Mouse (Mus musculus): ENCODE data around the gene Gga1.

Gga1 gene

GRCm38 (mm10) chr15:78875537-78875936 lies 1.5 kb upstream of the Gga1 start:
- no peak for DNase-seq (ENCODE audit: low read depth)

DNA sequence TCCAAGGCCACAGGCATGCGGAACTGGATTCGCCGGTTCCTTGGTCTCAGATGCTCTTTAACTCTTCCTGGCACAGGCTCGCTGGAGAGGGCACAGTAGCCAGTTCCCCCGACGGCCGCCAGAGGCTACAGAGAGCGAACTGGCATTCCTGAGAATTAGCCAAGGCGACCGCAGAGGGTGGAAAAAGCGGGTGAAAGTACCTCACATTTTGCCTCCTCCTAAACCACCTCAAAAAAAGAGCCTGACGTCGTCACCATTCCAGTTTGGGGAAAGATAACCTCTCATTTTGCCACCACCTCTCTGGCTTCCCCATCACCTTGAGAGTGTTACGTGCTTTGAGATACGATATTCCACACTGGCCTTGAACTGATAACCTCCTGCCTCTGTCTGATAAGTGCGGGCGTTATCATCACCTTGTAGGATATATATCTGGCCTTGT lies 713 bp upstream of the Gga1 start:
- DNase-seq (ENCODE audit: low read depth): peak; percentile 73

DNA sequence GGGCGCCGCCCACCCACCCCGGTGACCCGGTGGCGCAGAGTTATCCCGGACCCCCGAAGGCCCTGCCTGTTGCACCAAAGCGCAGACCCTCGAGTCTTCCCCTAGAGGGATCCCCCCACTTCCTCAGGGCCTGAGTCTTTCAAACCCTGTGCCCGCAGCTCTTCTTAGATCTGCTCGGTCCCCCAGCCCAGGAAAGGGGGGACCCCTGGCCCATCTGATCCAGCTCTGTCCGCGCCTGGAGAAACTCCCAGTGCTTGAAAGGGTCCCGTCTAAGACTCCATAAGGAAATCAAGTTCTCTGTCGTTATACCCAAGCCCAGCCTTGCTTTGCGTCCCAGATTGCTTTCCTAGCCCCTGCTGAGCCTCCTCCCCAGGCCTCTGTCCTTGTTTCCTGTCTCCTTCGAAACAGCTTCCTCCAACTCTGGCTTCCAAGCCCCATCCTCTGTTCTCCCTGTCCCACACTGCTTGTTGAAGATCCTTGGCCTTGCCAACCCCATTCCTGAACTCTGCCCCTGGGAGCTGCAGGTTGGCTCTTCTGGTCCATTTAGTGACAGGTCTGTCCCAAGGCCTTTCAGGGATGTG lies 910 bp downstream of the Gga1 start:
- peak; percentile 45 for DNase-seq (ENCODE audit: low read depth)

GRCm38 (mm10) chr15:78878792-78879516 lies 2.0 kb downstream of the Gga1 start:
- peak; percentile 58 for DNase-seq (ENCODE audit: low read depth)

DNA sequence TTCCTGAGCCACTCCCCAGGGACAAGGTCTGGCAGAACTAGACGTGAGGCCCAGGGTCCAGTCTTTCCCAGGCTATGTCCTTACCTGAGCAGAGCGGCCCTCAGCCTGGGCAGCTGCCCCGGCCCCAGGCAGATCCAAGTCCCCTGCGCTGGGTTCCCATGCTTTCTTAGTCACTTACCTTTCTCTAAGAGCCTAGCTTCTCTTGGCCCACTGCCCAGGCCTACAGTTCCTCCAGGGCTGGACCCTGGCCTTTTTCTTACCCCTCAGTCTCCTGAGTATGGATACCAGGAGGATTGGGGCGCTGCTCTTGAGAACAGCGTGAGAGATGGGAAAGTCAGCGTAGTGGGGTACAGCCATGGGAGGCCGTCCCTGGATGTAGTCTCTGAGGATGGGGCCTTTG lies 3.4 kb downstream of the Gga1 start:
- DNase-seq (ENCODE audit: low read depth): no peak

GRCm38 (mm10) chr15:78881828-78882227 lies 4.8 kb downstream of the Gga1 start:
- peak; percentile 35 for DNase-seq (ENCODE audit: low read depth)

DNA sequence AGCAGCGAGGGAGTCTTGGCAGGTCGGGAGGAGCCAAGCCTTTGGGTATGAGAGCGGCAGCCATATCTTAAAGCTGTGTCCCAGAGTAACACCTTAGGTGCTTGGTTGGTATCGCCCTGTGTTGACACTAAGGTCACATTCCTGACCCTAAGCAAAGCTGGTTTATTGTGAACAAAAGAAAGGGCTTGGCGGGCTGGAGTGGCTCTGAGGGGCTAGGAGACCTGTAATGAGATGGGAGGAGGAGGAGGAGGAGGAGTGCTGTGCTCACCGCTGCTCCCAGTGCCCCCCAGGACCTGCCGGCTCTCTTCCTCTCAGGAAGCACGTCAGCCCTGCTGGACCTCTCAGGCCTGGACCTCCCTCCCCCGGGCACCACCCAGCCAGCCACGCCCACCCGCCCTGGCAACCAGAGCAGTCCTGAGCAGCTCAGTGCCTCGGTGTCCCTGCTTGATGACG lies 12.4 kb downstream of the Gga1 start:
- no peak for DNase-seq (ENCODE audit: low read depth)

DNA sequence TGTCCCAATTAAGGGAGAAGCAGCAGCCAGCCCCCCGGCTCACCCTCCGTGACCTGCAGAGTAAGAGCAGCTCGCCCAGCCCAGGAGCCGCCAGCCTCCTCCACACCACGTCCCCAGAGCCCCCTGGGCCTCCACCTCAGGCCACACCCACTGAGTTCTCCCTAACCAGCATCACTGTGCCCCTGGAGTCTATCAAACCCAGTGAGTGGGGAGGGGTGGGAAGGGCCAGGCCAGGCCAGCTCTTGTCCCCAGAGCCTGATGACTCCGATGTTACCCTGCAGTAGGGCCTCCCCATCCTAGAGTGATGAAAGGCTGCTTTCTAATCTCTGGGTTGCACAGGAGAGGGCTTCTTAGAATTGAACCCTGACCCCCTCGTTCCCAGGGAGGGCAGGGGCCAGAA lies 15.4 kb downstream of the Gga1 start:
- DNase-seq (ENCODE audit: low read depth): no peak

DNA sequence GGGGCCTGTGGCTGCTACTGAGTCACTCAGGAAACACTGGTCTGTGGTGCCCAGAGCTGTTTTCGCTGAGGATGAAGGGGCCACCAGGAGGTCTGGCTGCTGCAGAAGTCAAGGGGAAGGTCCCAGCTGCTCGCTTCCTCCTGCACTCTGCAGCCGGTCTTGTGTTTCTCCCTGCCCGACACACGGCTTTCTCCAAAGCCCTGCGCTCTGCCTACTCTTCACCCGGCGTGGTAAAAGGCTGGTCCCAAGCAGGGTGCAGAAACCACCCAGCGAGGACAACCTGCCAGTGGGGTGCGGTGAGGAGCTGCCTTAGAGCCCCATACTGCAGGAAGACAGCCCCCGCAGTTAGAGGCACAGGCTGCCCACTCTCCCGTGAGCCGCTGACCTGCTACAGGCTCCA lies 17.7 kb downstream of the Gga1 start:
- DNase-seq (ENCODE audit: low read depth): peak; percentile 54

DNA sequence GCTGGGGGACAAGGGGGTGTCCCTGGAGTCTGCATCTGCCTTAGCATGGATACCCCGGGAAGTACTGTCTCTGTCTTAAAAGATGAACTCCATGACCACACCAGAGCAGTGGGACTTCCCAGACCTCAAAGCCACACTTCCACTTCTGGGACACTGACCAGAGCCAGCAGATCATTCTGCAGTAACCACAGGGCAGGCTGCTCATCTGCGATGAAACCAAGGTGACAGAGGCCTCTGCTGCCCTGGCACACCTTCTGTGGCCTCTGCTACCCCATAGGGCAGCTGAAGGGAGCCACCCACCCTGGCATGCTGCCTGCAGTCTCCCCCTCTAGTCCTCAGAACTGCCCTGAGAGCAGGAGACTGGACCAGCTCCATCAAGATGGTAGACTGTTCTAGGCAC lies 18.8 kb downstream of the Gga1 start:
- DNase-seq (ENCODE audit: low read depth): no peak

DNA sequence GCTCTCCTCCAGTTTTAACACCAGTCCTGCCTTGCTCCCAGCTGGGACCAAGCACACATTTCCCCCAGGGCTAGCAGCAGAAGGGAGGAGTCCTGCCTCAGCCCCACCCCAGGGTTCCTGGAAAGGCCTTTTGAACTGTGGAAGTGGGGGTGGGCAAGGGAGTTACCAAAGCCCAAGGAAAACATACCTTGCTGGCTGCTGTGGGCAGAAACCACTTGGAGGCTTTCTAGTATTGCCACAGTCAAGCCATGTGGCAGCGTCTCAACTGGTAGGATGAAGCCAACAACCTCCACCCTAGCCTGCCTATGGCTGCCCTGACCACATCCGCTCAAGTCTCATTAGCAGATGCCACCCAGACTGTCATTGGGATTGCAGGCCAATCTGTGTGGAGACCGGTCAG lies 19.2 kb downstream of the Gga1 start:
- DNase-seq (ENCODE audit: low read depth): peak; percentile 65

GRCm38 (mm10) chr15:78897488-78897887 lies 20.5 kb downstream of the Gga1 start:
- no peak for DNase-seq (ENCODE audit: low read depth)

- peak; percentile 75 for DNase-seq (ENCODE audit: low read depth)
Observed at GRCm38 (mm10) chr15:78898507-78899001, 21.6 kb downstream of the Gga1 start.

GRCm38 (mm10) chr15:78899409-78899739 lies 22.4 kb downstream of the Gga1 start, which contains the start of gene Gm49510:
Gene Gm49510 (plus strand): TSS chr15:78899667.
- DNase-seq (ENCODE audit: low read depth): no peak

DNA sequence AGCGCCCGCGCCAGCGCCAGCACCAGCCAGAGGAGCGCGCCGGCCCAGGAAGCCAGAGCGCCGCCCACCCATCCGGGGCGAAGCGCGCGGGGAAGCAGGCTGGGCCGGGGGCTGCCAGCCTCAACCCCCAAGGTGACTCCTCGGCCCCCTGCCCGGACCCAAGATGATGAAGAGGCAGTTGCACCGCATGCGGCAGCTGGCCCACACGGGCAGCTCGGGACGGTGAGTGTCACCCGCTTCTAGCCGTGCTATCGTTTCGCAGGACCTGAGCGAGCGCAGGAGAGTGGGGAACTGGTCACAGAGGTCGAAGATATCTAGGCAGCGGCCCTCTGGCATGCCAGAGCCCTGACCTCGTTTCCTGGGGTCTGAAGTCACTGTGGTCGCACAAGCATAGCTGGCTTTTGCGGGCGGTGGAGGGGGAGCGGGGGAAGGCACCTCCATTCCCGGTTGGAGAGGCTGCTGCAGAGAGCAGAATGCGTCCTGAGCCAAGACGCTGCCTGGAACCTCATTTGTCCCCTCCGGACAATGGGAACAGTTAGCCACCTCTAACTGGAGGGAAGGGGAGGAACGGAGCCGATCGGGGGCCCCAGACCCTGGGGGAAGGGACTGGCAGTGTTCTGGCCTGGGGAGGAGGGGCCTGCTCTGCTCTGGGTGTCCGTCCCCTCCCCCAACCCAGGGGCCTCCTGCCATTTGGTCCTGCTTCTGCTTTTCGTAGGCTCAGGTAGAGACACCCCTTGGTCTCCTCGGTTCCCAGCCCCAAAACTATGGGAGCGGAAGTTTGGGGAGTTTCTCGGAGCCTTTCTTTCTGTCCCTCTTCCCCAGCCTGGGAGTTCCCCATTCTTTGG lies 23.0 kb downstream of the Gga1 start, which contains the start of gene Sh3bp1:
TSS of gene Sh3bp1 (plus strand) at position 29 of the 845 bp plus-strand sequence.
- peak; percentile 80 for DNase-seq (ENCODE audit: low read depth)

DNA sequence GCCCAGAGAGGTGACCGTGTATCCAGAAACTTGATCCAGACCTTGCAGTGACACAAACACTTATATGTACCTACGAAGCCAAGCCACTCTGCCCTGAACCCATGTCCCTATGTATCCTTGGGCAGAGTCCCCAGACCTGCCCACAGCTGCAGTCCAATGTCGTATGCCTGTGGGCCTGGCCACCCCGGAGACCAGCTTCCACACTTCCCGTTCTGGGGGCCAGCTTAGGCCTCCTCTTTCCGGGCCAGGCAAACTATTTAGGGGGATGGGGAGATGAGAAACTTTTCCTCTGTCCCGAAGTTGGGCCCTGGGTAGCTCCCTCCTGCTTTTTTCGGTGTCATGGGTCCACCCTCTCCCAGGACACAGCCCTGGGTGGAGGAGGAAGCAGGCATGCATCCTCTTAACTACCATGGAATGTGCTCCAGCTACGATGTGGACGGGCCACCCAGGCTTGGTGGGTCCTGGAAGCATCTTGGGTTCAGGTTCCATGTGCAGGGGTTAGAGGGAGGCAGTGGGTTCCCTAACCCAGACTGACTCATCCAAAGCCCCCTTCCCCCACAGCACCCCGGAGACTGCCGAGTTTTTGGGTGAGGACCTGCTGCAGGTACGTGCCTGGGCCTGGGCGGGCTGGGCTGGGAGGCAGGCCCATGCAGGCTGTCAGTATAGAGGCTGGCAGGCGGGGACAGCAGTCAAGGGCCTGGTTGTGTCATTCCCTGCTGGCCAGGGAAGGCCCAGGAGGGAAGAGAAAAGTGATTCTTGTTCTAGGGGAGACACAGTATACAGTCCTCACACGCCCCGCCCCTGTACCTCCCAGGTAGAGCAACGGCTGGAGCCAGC lies 23.8 kb downstream of the Gga1 start:
- peak; percentile 31 for DNase-seq (ENCODE audit: low read depth)

DNA sequence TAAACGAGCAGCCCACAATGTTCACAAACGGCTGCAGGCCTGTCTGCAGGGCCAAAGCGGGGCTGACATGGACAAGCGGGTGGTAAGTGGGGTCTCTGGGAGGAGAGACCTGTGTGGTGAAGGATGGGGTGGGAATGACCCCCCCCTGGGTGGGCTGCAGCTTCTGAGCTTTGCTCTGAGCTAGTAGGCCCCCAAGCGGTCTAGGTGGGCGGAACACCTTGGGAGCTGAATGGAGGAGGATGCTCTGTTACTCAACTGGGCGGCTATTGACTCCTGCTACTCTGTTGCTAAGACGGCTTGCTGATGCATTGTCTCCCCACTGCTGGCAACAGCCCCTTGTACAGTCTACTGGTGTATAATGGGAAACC lies 24.4 kb downstream of the Gga1 start:
- DNase-seq (ENCODE audit: low read depth): peak; percentile 47

GRCm38 (mm10) chr15:78903243-78903642 lies 26.3 kb downstream of the Gga1 start:
- peak; percentile 92 for DNase-seq (ENCODE audit: low read depth)

DNA sequence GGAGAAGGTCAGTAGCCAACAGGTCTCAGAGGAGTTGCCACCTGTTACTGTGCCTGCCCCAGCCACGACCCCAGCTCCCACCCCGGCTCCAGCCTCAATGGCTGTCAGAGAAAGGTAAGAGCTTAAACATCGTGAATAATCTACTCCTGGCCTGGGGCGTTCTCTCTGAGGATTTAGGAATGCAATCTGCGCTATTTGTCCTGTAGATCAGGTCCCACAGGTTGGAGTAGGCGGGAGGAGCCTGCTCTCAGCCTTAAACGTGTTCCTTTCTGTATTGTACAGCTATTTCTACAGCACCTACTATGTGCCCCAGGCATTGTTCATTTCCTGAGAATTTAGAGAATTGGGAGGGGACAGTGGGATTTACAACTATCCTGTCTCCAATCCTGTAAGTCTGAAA lies 31.4 kb downstream of the Gga1 start:
- no peak for DNase-seq (ENCODE audit: low read depth)

DNA sequence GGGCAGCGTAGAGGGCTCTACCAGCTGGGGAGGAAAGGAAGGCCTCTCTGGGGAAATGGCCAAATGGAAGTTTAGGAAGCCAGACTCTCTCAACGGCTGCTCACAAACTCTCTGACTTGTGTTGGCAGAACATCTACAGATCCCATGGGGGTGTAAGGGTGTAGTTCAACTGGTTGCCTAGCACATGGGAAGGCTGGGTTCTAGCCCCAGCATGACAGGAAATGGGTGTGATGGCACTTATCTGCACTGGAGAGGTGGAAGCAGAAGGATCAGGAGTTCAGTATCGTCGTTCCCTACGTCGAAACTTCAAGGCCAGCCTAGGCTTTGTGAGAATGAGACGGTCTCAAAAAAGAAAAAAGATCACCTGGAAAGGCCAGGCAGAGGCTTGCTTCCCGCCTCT lies 32.0 kb downstream of the Gga1 start:
- DNase-seq (ENCODE audit: low read depth): no peak

- peak; percentile 68 for DNase-seq (ENCODE audit: low read depth)
Observed at GRCm38 (mm10) chr15:78912040-78912439, 35.0 kb downstream of the Gga1 start.

GRCm38 (mm10) chr15:78913632-78914090 lies 36.7 kb downstream of the Gga1 start, which contains the start of gene Pdxp:
Gene Pdxp (plus strand): TSS chr15:78913919.
- DNase-seq (ENCODE audit: low read depth): peak; percentile 97
